Mouse (Mus musculus): Measurements from ENCODE around the gene Eng. TPM values are rescaled to one million over a fixed set of nuclear protein-coding genes. Genes with fewer than 3 reads are reported as not detected.

Gene Eng
- total RNA-seq, 1 experiment = 18.3 TPM

GRCm38 (mm10) chr2:32681754-32682153 is 35.4 kb downstream of the Eng start:
- H3K4me1 ChIP-seq (ENCODE audit: control insufficient read depth in 2 of 2, insufficient read depth in 2 of 2, low read length in 2 of 2, poor library complexity in 1 of 2) = peaks cover 2 to 8% of the 10 kb centered on the region in 2 experiments; a peak in 1 of 4 replicates
- DNase-seq (ENCODE audit: low read depth, low spot score) = no peak
- no peak overlapping the region for H3K27ac ChIP-seq (ENCODE audit: insufficient read depth, low read depth, low read length, poor library complexity, severe bottlenecking)
- peaks cover 57% of the 10 kb centered on the region for H3K36me3 ChIP-seq (ENCODE audit: control insufficient read depth, insufficient read depth, low read length, poor library complexity, severe bottlenecking)
- TF ChIP-seq ZNF384 (IDR thresholded peaks at IDR 0.05; ENCODE audit: low read depth, low read length) (no peak), ZC3H11A (IDR thresholded peaks at IDR 0.05; ENCODE audit: borderline replicate concordance, low read depth, low read length) (no peak), CHD2 (IDR thresholded peaks at IDR 0.05; ENCODE audit: low read depth, low read length) (no peak), HCFC1 (IDR thresholded peaks at IDR 0.05; ENCODE audit: borderline replicate concordance, insufficient read depth, low read length) (no peak), MAFK (IDR thresholded peaks at IDR 0.05; ENCODE audit: insufficient read depth, low read depth, low read length) (no peak)
- H3K9me3 ChIP-seq (ENCODE audit: control insufficient read depth, insufficient read depth, low read depth, low read length) = no peaks in the 10 kb centered on the region
- peak overlapping the region; percentile 3; the same call in 1 of the 2 replicates for H3K9ac ChIP-seq (ENCODE audit: insufficient read depth, low read depth, low read length, poor library complexity, severe bottlenecking)
- in situ Hi-C loops (cut with MboI; ENCODE audit: low sequenced_read_pairs in 2 of 2, unreplicated experiment in 2 of 2) = no loop called here
- H3K4me3 ChIP-seq (ENCODE audit: insufficient read depth in 1 of 2, low read depth in 1 of 2, low read length in 2 of 2, poor library complexity in 1 of 2, severe bottlenecking in 1 of 2) = peak overlapping the region in 1 of 2 experiments; percentile 44; a peak in 1 of 4 replicates

DNA sequence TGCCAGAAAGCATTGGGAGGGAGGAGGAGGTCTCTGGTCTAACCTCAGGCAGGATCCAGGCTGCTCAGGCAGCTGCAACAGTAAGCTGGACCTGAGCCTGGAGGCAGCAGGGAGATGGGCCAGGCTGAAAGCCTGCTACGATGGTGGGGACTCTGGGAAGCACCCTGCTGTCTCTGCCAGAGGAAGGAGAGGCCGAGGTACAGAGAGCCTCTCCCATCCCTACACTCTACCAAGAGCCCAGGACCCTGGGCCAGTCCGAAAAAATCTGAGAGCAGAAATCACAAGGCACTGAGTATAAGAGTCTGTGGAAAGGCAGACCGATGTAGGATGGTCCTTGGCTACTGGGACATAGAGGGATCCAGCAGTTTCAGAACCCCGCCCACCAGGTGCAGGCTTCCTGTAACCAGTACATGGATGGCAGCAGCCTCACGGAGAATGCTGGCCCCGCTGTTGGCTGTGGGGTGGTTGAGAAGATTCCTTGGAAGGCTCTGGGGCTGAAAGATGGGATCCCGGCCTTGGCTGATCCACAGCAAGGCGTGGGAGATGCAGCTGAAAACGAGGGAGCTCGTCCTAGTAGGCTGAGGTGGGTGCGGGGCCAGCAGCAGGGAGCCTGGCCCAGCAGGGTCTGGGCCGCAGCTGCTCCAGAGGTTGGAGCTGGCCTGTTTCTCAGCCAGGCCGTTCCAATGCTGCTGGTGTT is 36.5 kb downstream of the Eng start:
- H3K9ac ChIP-seq (ENCODE audit: insufficient read depth, low read depth, low read length, poor library complexity, severe bottlenecking) = no peak overlapping the region
- H3K4me3 ChIP-seq (ENCODE audit: insufficient read depth in 1 of 2, low read depth in 1 of 2, low read length in 2 of 2, poor library complexity in 1 of 2, severe bottlenecking in 1 of 2) = no peak overlapping the region
- TF ChIP-seq HCFC1 (IDR thresholded peaks at IDR 0.05; ENCODE audit: borderline replicate concordance, insufficient read depth, low read length) (no peak), CHD2 (IDR thresholded peaks at IDR 0.05; ENCODE audit: low read depth, low read length) (no peak), MAFK (IDR thresholded peaks at IDR 0.05; ENCODE audit: insufficient read depth, low read depth, low read length) (no peak), ZC3H11A (IDR thresholded peaks at IDR 0.05; ENCODE audit: borderline replicate concordance, low read depth, low read length) (no peak), ZNF384 (IDR thresholded peaks at IDR 0.05; ENCODE audit: low read depth, low read length) (no peak)
- no peaks in the 10 kb centered on the region for H3K9me3 ChIP-seq (ENCODE audit: control insufficient read depth, insufficient read depth, low read depth, low read length)
- H3K27ac ChIP-seq (ENCODE audit: insufficient read depth, low read depth, low read length, poor library complexity, severe bottlenecking) = no peak overlapping the region
- no peak for DNase-seq (ENCODE audit: low read depth, low spot score)
- H3K36me3 ChIP-seq (ENCODE audit: control insufficient read depth, insufficient read depth, low read length, poor library complexity, severe bottlenecking) = peaks cover 65% of the 10 kb centered on the region
- H3K4me1 ChIP-seq (ENCODE audit: control insufficient read depth in 2 of 2, insufficient read depth in 2 of 2, low read length in 2 of 2, poor library complexity in 1 of 2) = peaks cover 2 to 8% of the 10 kb centered on the region in 2 experiments; a peak in 1 of 4 replicates
- in situ Hi-C loops (cut with MboI; ENCODE audit: low sequenced_read_pairs in 2 of 2, unreplicated experiment in 2 of 2) = no loop called here

GRCm38 (mm10) chr2:32683701-32684100 is 37.3 kb downstream of the Eng start:
- no peak overlapping the region for H3K4me3 ChIP-seq (ENCODE audit: insufficient read depth in 1 of 2, low read depth in 1 of 2, low read length in 2 of 2, poor library complexity in 1 of 2, severe bottlenecking in 1 of 2)
- in situ Hi-C loops (cut with MboI; ENCODE audit: low sequenced_read_pairs in 2 of 2, unreplicated experiment in 2 of 2) = no loop called here
- H3K27ac ChIP-seq (ENCODE audit: insufficient read depth, low read depth, low read length, poor library complexity, severe bottlenecking) = no peak overlapping the region
- no peaks in the 10 kb centered on the region for H3K9me3 ChIP-seq (ENCODE audit: control insufficient read depth, insufficient read depth, low read depth, low read length)
- H3K4me1 ChIP-seq (ENCODE audit: control insufficient read depth in 2 of 2, insufficient read depth in 2 of 2, low read length in 2 of 2, poor library complexity in 1 of 2) = peaks cover 2 to 8% of the 10 kb centered on the region in 2 experiments; a peak in 1 of 4 replicates
- no peak overlapping the region for H3K9ac ChIP-seq (ENCODE audit: insufficient read depth, low read depth, low read length, poor library complexity, severe bottlenecking)
- TF ChIP-seq CHD2 (IDR thresholded peaks at IDR 0.05; ENCODE audit: low read depth, low read length) (no peak), ZC3H11A (IDR thresholded peaks at IDR 0.05; ENCODE audit: borderline replicate concordance, low read depth, low read length) (no peak), MAFK (IDR thresholded peaks at IDR 0.05; ENCODE audit: insufficient read depth, low read depth, low read length) (no peak), HCFC1 (IDR thresholded peaks at IDR 0.05; ENCODE audit: borderline replicate concordance, insufficient read depth, low read length) (no peak), ZNF384 (IDR thresholded peaks at IDR 0.05; ENCODE audit: low read depth, low read length) (no peak)
- no peak for DNase-seq (ENCODE audit: low read depth, low spot score)
- peaks cover 70% of the 10 kb centered on the region for H3K36me3 ChIP-seq (ENCODE audit: control insufficient read depth, insufficient read depth, low read length, poor library complexity, severe bottlenecking)

GRCm38 (mm10) chr2:32684681-32685428 is 38.5 kb downstream of the Eng start:
- Histone ChIP-seq H3K9me3 (ENCODE audit: control insufficient read depth, insufficient read depth, low read depth, low read length) (no peaks in the 10 kb centered on the region), H3K27ac (ENCODE audit: insufficient read depth, low read depth, low read length, poor library complexity, severe bottlenecking) (no peak overlapping the region; the same call in 1 of the 2 replicates), H3K36me3 (ENCODE audit: control insufficient read depth, insufficient read depth, low read length, poor library complexity, severe bottlenecking) (peaks cover 67% of the 10 kb centered on the region), H3K4me3 (ENCODE audit: insufficient read depth in 1 of 2, low read depth in 1 of 2, low read length in 2 of 2, poor library complexity in 1 of 2, severe bottlenecking in 1 of 2) (no peak overlapping the region), H3K4me1 (ENCODE audit: control insufficient read depth in 2 of 2, insufficient read depth in 2 of 2, low read length in 2 of 2, poor library complexity in 1 of 2) (peaks cover 2 to 8% of the 10 kb centered on the region in 2 experiments; a peak in 1 of 4 replicates), H3K9ac (ENCODE audit: insufficient read depth, low read depth, low read length, poor library complexity, severe bottlenecking) (no peak overlapping the region)
- in situ Hi-C loops (cut with MboI; ENCODE audit: low sequenced_read_pairs in 2 of 2, unreplicated experiment in 2 of 2) = no loop called here
- no peak for TF ChIP-seq ZNF384 (IDR thresholded peaks at IDR 0.05; ENCODE audit: low read depth, low read length)
- TF ChIP-seq MAFK (IDR thresholded peaks at IDR 0.05; ENCODE audit: insufficient read depth, low read depth, low read length) = no peak
- no peak for TF ChIP-seq HCFC1 (IDR thresholded peaks at IDR 0.05; ENCODE audit: borderline replicate concordance, insufficient read depth, low read length)
- no peak for TF ChIP-seq ZC3H11A (IDR thresholded peaks at IDR 0.05; ENCODE audit: borderline replicate concordance, low read depth, low read length)
- no peak for TF ChIP-seq CHD2 (IDR thresholded peaks at IDR 0.05; ENCODE audit: low read depth, low read length)
- DNase-seq (ENCODE audit: low read depth, low spot score) = no peak

All from ES-E14 (cell line).